Mouse (Mus musculus): ENCODE results near the gene Gimap7. TPM values are rescaled to one million over a fixed set of nuclear protein-coding genes. Genes with fewer than 3 reads are reported as not detected.

The Gimap7 gene
- polyA plus RNA-seq, 1 experiment from 2014 or later = not detected

GRCm38 (mm10) chr6:48698888-48699287, 19.5 kb upstream of the Gimap7 start:
- no peak overlapping the region for H3K4me3 ChIP-seq (ENCODE audit: low read depth, low read length)
- H3K4me1 ChIP-seq (ENCODE audit: control insufficient read depth, insufficient read depth, low read length) = no peaks in the 10 kb centered on the region
- WGBS = 90% methylated on average over 3 of the region's 3 CpGs
- H3K9me3 ChIP-seq (ENCODE audit: control insufficient read depth, low read depth, low read length) = no peaks in the 10 kb centered on the region
- H3K27me3 ChIP-seq (ENCODE audit: control insufficient read depth, insufficient read depth, low read length) = no peaks in the 10 kb centered on the region
- no peaks in the 10 kb centered on the region for H3K36me3 ChIP-seq (ENCODE audit: control insufficient read depth, insufficient read depth, low read length)
- H3K27ac ChIP-seq (ENCODE audit: low read length) = no peak overlapping the region
- H3K9ac ChIP-seq (replicated peaks; ENCODE audit: low read depth, low read length) = no peak overlapping the region
- H3K4me2 ChIP-seq (replicated peaks; ENCODE audit: low read depth, low read length) = no peak overlapping the region
- no peak for ATAC-seq (ENCODE audit: insufficient number of reproducible peaks, insufficient read depth, low FRiP score, low read depth)

GRCm38 (mm10) chr6:48700251-48701075, 18.0 kb upstream of the Gimap7 start:
- Histone ChIP-seq H3K4me3 (ENCODE audit: low read depth, low read length) (no peak overlapping the region), H3K4me1 (ENCODE audit: control insufficient read depth, insufficient read depth, low read length) (no peaks in the 10 kb centered on the region), H3K36me3 (ENCODE audit: control insufficient read depth, insufficient read depth, low read length) (no peaks in the 10 kb centered on the region), H3K27me3 (ENCODE audit: control insufficient read depth, insufficient read depth, low read length) (no peaks in the 10 kb centered on the region), H3K9me3 (ENCODE audit: control insufficient read depth, low read depth, low read length) (no peaks in the 10 kb centered on the region), H3K9ac (replicated peaks; ENCODE audit: low read depth, low read length) (no peak overlapping the region), H3K4me2 (replicated peaks; ENCODE audit: low read depth, low read length) (no peak overlapping the region), H3K27ac (ENCODE audit: low read length) (no peak overlapping the region)
- whole genome bisulfite sequencing = 41% methylated on average over 5 of the region's 5 CpGs
- ATAC-seq (ENCODE audit: insufficient number of reproducible peaks, insufficient read depth, low FRiP score, low read depth) = no peak

- no peak overlapping the region for H3K27ac ChIP-seq (ENCODE audit: low read length)
- no peak overlapping the region for H3K4me3 ChIP-seq (ENCODE audit: low read depth, low read length)
- H3K9me3 ChIP-seq (ENCODE audit: control insufficient read depth, low read depth, low read length) = no peaks in the 10 kb centered on the region
- H3K36me3 ChIP-seq (ENCODE audit: control insufficient read depth, insufficient read depth, low read length) = no peaks in the 10 kb centered on the region
- 82% methylated on average over 7 of the region's 7 CpGs for WGBS
- H3K9ac ChIP-seq (replicated peaks; ENCODE audit: low read depth, low read length) = no peak overlapping the region
- H3K4me1 ChIP-seq (ENCODE audit: control insufficient read depth, insufficient read depth, low read length) = no peaks in the 10 kb centered on the region
- H3K4me2 ChIP-seq (replicated peaks; ENCODE audit: low read depth, low read length) = no peak overlapping the region
- no peaks in the 10 kb centered on the region for H3K27me3 ChIP-seq (ENCODE audit: control insufficient read depth, insufficient read depth, low read length)
- ATAC-seq (ENCODE audit: insufficient number of reproducible peaks, insufficient read depth, low FRiP score, low read depth) = no peak
Observed at GRCm38 (mm10) chr6:48702146-48702545, 16.3 kb upstream of the Gimap7 start.

DNA sequence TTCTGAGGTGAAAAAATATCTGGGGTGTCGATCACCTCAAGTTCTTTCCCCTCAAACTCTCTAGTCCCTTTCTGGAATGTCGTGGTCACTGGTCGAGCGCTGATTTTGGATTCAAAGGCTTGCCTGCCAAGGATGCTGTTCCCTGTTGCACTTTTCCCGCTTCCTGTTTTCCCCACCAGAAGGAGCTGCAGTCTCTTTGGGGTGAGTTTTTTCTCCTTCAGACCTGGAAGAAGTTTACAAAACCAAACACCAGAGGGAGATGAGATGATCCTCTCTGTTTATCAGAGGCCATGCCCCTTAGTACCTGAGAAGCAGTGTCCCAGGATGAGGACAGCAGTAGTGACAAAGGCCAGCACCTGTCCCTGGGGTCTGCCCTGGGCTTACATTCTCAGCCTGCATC, 15.8 kb upstream of the Gimap7 start:
- Histone ChIP-seq H3K9me3 (ENCODE audit: control insufficient read depth, low read depth, low read length) (no peaks in the 10 kb centered on the region), H3K27me3 (ENCODE audit: control insufficient read depth, insufficient read depth, low read length) (no peaks in the 10 kb centered on the region), H3K9ac (replicated peaks; ENCODE audit: low read depth, low read length) (no peak overlapping the region), H3K4me2 (replicated peaks; ENCODE audit: low read depth, low read length) (no peak overlapping the region), H3K36me3 (ENCODE audit: control insufficient read depth, insufficient read depth, low read length) (no peaks in the 10 kb centered on the region), H3K27ac (ENCODE audit: low read length) (no peak overlapping the region), H3K4me3 (ENCODE audit: low read depth, low read length) (no peak overlapping the region), H3K4me1 (ENCODE audit: control insufficient read depth, insufficient read depth, low read length) (no peaks in the 10 kb centered on the region)
- no peak for ATAC-seq (ENCODE audit: insufficient number of reproducible peaks, insufficient read depth, low FRiP score, low read depth)
- WGBS = 71% methylated on average over 5 of the region's 5 CpGs

GRCm38 (mm10) chr6:48704146-48704545, 14.3 kb upstream of the Gimap7 start:
- Histone ChIP-seq H3K36me3 (ENCODE audit: control insufficient read depth, insufficient read depth, low read length) (no peaks in the 10 kb centered on the region), H3K4me2 (replicated peaks; ENCODE audit: low read depth, low read length) (no peak overlapping the region), H3K4me1 (ENCODE audit: control insufficient read depth, insufficient read depth, low read length) (no peaks in the 10 kb centered on the region), H3K9me3 (ENCODE audit: control insufficient read depth, low read depth, low read length) (no peaks in the 10 kb centered on the region), H3K27ac (ENCODE audit: low read length) (no peak overlapping the region), H3K9ac (replicated peaks; ENCODE audit: low read depth, low read length) (no peak overlapping the region), H3K27me3 (ENCODE audit: control insufficient read depth, insufficient read depth, low read length) (no peaks in the 10 kb centered on the region), H3K4me3 (ENCODE audit: low read depth, low read length) (no peak overlapping the region)
- no peak for ATAC-seq (ENCODE audit: insufficient number of reproducible peaks, insufficient read depth, low FRiP score, low read depth)

DNA sequence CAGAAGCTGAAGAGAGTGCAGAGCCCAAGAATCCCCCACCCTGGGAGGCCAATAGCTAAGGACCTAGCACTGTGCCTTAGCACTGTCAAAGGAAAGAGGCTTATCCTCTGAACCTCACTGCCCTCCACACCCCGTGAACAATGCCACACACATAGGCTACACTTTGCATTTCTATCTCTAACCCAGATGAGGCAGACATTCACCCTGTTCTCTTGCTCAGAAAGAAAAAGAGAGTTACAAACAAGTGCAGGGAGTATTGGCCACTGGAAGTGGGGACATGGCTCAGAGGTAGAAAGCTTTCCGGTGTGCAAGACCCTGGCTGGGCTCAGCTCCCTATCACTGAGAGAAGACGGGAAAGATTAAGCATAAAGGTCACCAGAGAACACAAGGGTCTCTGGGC, 12.3 kb upstream of the Gimap7 start:
- Histone ChIP-seq H3K4me3 (ENCODE audit: low read depth, low read length) (no peak overlapping the region), H3K9me3 (ENCODE audit: control insufficient read depth, low read depth, low read length) (no peaks in the 10 kb centered on the region), H3K4me2 (replicated peaks; ENCODE audit: low read depth, low read length) (no peak overlapping the region; the same call in 1 of the 2 replicates), H3K27me3 (ENCODE audit: control insufficient read depth, insufficient read depth, low read length) (no peaks in the 10 kb centered on the region), H3K9ac (replicated peaks; ENCODE audit: low read depth, low read length) (no peak overlapping the region; the same call in 1 of the 2 replicates), H3K4me1 (ENCODE audit: control insufficient read depth, insufficient read depth, low read length) (no peaks in the 10 kb centered on the region), H3K36me3 (ENCODE audit: control insufficient read depth, insufficient read depth, low read length) (no peaks in the 10 kb centered on the region), H3K27ac (ENCODE audit: low read length) (no peak overlapping the region)
- ATAC-seq (ENCODE audit: insufficient number of reproducible peaks, insufficient read depth, low FRiP score, low read depth) = no peak
- 54% methylated on average over 3 of the region's 3 CpGs for WGBS

DNA sequence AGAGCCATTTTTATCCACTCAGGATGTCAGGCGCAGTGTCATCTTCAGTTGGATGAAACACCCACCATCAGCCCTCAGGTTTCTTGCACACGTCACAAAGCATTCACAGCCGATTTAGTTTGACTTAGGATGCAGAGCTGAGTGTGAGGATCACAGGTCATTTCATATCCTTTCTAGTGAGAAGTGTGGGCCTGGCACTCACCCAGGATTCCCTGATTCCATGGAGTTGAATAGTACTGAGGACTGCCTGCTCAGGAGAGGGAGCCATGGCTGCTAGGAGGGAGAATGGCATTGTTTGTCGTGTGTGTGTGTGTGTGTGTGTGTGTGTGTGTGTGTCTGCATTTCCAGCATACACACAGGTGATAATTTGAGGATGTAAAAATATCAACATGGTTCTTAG, 1.9 kb downstream of the Gimap7 start:
- H3K4me1 ChIP-seq (ENCODE audit: control insufficient read depth, insufficient read depth, low read length) = 0 out of 2 replicates have a peak, but pooled peaks cover 2% of the 10 kb centered on the region
- no peak overlapping the region for H3K4me3 ChIP-seq (ENCODE audit: low read depth, low read length)
- no peaks in the 10 kb centered on the region for H3K27me3 ChIP-seq (ENCODE audit: control insufficient read depth, insufficient read depth, low read length)
- H3K27ac ChIP-seq (ENCODE audit: low read length) = no peak overlapping the region
- H3K9ac ChIP-seq (replicated peaks; ENCODE audit: low read depth, low read length) = no peak overlapping the region
- no peak overlapping the region for H3K4me2 ChIP-seq (replicated peaks; ENCODE audit: low read depth, low read length)
- no peak for ATAC-seq (ENCODE audit: insufficient number of reproducible peaks, insufficient read depth, low FRiP score, low read depth)
- WGBS = 80% methylated on average over 4 of the region's 4 CpGs
- no peaks in the 10 kb centered on the region for H3K36me3 ChIP-seq (ENCODE audit: control insufficient read depth, insufficient read depth, low read length)
- no peaks in the 10 kb centered on the region for H3K9me3 ChIP-seq (ENCODE audit: control insufficient read depth, low read depth, low read length)

GRCm38 (mm10) chr6:48723468-48723867, 5.0 kb downstream of the Gimap7 start:
- Histone ChIP-seq H3K9me3 (ENCODE audit: control insufficient read depth, low read depth, low read length) (no peaks in the 10 kb centered on the region), H3K4me2 (replicated peaks; ENCODE audit: low read depth, low read length) (no peak overlapping the region), H3K27me3 (ENCODE audit: control insufficient read depth, insufficient read depth, low read length) (no peaks in the 10 kb centered on the region), H3K4me1 (ENCODE audit: control insufficient read depth, insufficient read depth, low read length) (0 out of 2 replicates have a peak, but pooled peaks cover 9% of the 10 kb centered on the region), H3K27ac (ENCODE audit: low read length) (no peak overlapping the region), H3K36me3 (ENCODE audit: control insufficient read depth, insufficient read depth, low read length) (no peaks in the 10 kb centered on the region), H3K9ac (replicated peaks; ENCODE audit: low read depth, low read length) (no peak overlapping the region), H3K4me3 (ENCODE audit: low read depth, low read length) (no peak overlapping the region)
- 86% methylated on average over 8 of the region's 8 CpGs for WGBS
- ATAC-seq (ENCODE audit: insufficient number of reproducible peaks, insufficient read depth, low FRiP score, low read depth) = no peak

- Histone ChIP-seq H3K27ac (ENCODE audit: low read length) (no peak overlapping the region), H3K4me2 (replicated peaks; ENCODE audit: low read depth, low read length) (no peak overlapping the region), H3K36me3 (ENCODE audit: control insufficient read depth, insufficient read depth, low read length) (no peaks in the 10 kb centered on the region), H3K27me3 (ENCODE audit: control insufficient read depth, insufficient read depth, low read length) (no peaks in the 10 kb centered on the region), H3K9me3 (ENCODE audit: control insufficient read depth, low read depth, low read length) (no peaks in the 10 kb centered on the region), H3K4me1 (ENCODE audit: control insufficient read depth, insufficient read depth, low read length) (0 out of 2 replicates have a peak, but pooled peaks cover 9% of the 10 kb centered on the region), H3K4me3 (ENCODE audit: low read depth, low read length) (no peak overlapping the region), H3K9ac (replicated peaks; ENCODE audit: low read depth, low read length) (no peak overlapping the region)
- ATAC-seq (ENCODE audit: insufficient number of reproducible peaks, insufficient read depth, low FRiP score, low read depth) = peak; percentile 61; the same call in 1 of the 2 replicates
- 0% methylated on average over 1 of the region's 1 CpGs for WGBS
Observed at GRCm38 (mm10) chr6:48725476-48725875, 7.1 kb downstream of the Gimap7 start.

Data from stomach, embryonic 14.5 days (tissue).